Mouse (Mus musculus) CH12.LX (cell line): Measurements from ENCODE around the gene Gm10382. TPM values are rescaled to one million over a fixed set of nuclear protein-coding genes. Genes with fewer than 3 reads are reported as not detected.

Experiments used
- DNase-seq: peaks from one replicate; pipeline ENCODE4 v3.0.0-alpha.2; 2013; ENCODE audit errors: extremely low read depth
- H3K27ac ChIP-seq: 2 replicates; pipeline ENCODE4 v1.5.1; 2012; ENCODE audit warnings: low read depth, mild to moderate bottlenecking, control low read depth, moderate library complexity; ENCODE audit not compliant: insufficient read depth
- H3K27me3 ChIP-seq: replicated peaks from 2 replicates; pipeline ENCODE3; 2012; ENCODE audit warnings: inconsistent platforms
- H3K36me3 ChIP-seq, 2 experiments: replicated peaks in 1 of 2; 2 replicates each; pipeline versions ENCODE3 to v1.6.1; 2012; ENCODE audit warnings: inconsistent platforms in 1 of 2, low read length in 1 of 2, mild to moderate bottlenecking in 1 of 2, mixed read lengths in 1 of 2, moderate library complexity in 1 of 2; ENCODE audit not compliant: control insufficient read depth in 1 of 2, insufficient read depth in 1 of 2
- H3K4me1 ChIP-seq, 2 experiments: 2 replicates each; pipeline ENCODE4 v1.6.1; 2012; ENCODE audit warnings: inconsistent platforms in 1 of 2, moderate library complexity in 1 of 2; ENCODE audit not compliant: insufficient read depth in 2 of 2, control insufficient read depth in 1 of 2
- H3K4me2 ChIP-seq: 2 replicates; pipeline ENCODE4 v1.6.1; 2012; ENCODE audit warnings: low read depth, mild to moderate bottlenecking, control low read depth; ENCODE audit not compliant: poor library complexity, insufficient read depth, severe bottlenecking
- H3K4me3 ChIP-seq, 3 experiments: fragments of 150-350 bp in 1 of 3; sonication (generic) in 1 of 3; replicated peaks in 1 of 3; 2 replicates each; pipeline versions ENCODE3 to v1.5.1; 2011 to 2012; ENCODE audit warnings: low read depth in 2 of 3, low read length in 2 of 3, mild to moderate bottlenecking in 2 of 3, moderate library complexity in 2 of 3, control low read depth in 1 of 3, improper control_type of control experiment in 1 of 3, inconsistent platforms in 1 of 3, mixed read lengths in 1 of 3; ENCODE audit not compliant: poor library complexity in 1 of 3
- H3K79me2 ChIP-seq: replicated peaks from 2 replicates; pipeline ENCODE4 v1.6.1; 2012; ENCODE audit warnings: mild to moderate bottlenecking, moderate library complexity; ENCODE audit not compliant: control insufficient read depth, poor library complexity, insufficient read depth, severe bottlenecking; ENCODE audit errors: extremely low read depth
- H3K9ac ChIP-seq: 2 replicates; pipeline ENCODE4 v1.6.1; 2012; ENCODE audit warnings: low read depth, mild to moderate bottlenecking, control low read depth, moderate library complexity; ENCODE audit not compliant: insufficient read depth
- H3K9me3 ChIP-seq: replicated peaks from 2 replicates; pipeline ENCODE3; 2012; ENCODE audit warnings: low read length, inconsistent platforms, mixed read lengths
- CHD1 ChIP-seq: IDR thresholded peaks from 2 replicates; pipeline ENCODE4 v1.6.1; 2012; ENCODE audit warnings: low read depth, low read length, improper control_type of control experiment, inconsistent platforms
- CHD2 ChIP-seq: IDR thresholded peaks from 2 replicates; pipeline ENCODE4 v1.6.1; 2011; ENCODE audit warnings: low read length, improper control_type of control experiment
- CTCF ChIP-seq, 2 experiments: IDR thresholded peaks in 1 of 2; conservative IDR thresholded peaks in 1 of 2; 2 replicates each; pipeline ENCODE4 v1.5.1; 2011 to 2012; ENCODE audit warnings: low read depth in 2 of 2, low read length in 2 of 2, improper control_type of control experiment in 1 of 2, inconsistent platforms in 1 of 2, mild to moderate bottlenecking in 1 of 2, moderate library complexity in 1 of 2
- E2F4 ChIP-seq: IDR thresholded peaks from 2 replicates; pipeline ENCODE4 v1.6.1; 2011; ENCODE audit warnings: low read depth, low read length, improper control_type of control experiment; ENCODE audit not compliant: insufficient replicate concordance
- ELF1 ChIP-seq: IDR thresholded peaks from 2 replicates; pipeline ENCODE4 v1.6.1; 2014; ENCODE audit warnings: low read depth, mild to moderate bottlenecking, inconsistent platforms, low read length, improper control_type of control experiment
- EP300 ChIP-seq: IDR thresholded peaks from 2 replicates; pipeline ENCODE4 v1.6.1; 2011; ENCODE audit warnings: low read length, improper control_type of control experiment
- ETS1 ChIP-seq: conservative IDR thresholded peaks from 2 replicates; pipeline ENCODE4 v1.6.1; 2012; ENCODE audit warnings: low read depth, mild to moderate bottlenecking, inconsistent platforms, low read length, improper control_type of control experiment, moderate library complexity
- GABPA ChIP-seq: IDR thresholded peaks from 2 replicates; pipeline ENCODE4 v1.6.1; 2012; ENCODE audit warnings: low read depth, low read length, improper control_type of control experiment, inconsistent platforms; ENCODE audit not compliant: insufficient replicate concordance
- IRF4 ChIP-seq: IDR thresholded peaks from 2 replicates; pipeline ENCODE4 v1.6.1; 2014; ENCODE audit warnings: low read depth, mild to moderate bottlenecking, inconsistent platforms, low read length, improper control_type of control experiment
- JUN ChIP-seq: IDR thresholded peaks from 2 replicates; pipeline ENCODE4 v1.6.1; 2011; ENCODE audit warnings: low read depth, mild to moderate bottlenecking, low read length, improper control_type of control experiment, moderate library complexity; ENCODE audit not compliant: insufficient read depth
- JUND ChIP-seq: conservative IDR thresholded peaks from 2 replicates; pipeline ENCODE4 v1.6.1; 2011; ENCODE audit warnings: low read depth, low read length, improper control_type of control experiment
- KAT2A ChIP-seq: IDR thresholded peaks from 2 replicates; pipeline ENCODE4 v1.6.1; 2012; ENCODE audit warnings: low read length, improper control_type of control experiment, inconsistent platforms; ENCODE audit not compliant: insufficient replicate concordance
- MAFK ChIP-seq: IDR thresholded peaks from 2 replicates; pipeline ENCODE4 v1.6.1; 2011; ENCODE audit warnings: low read length, improper control_type of control experiment; ENCODE audit not compliant: insufficient replicate concordance
- MAX ChIP-seq: IDR thresholded peaks from 2 replicates; pipeline ENCODE4 v1.6.1; 2011; ENCODE audit warnings: low read length, improper control_type of control experiment
- MAZ ChIP-seq: IDR thresholded peaks from 2 replicates; pipeline ENCODE4 v1.6.1; 2012; ENCODE audit warnings: low read depth, mild to moderate bottlenecking, inconsistent platforms, low read length, improper control_type of control experiment, moderate library complexity
- MEF2A ChIP-seq: IDR thresholded peaks from 2 replicates; pipeline ENCODE4 v1.6.1; 2014; ENCODE audit warnings: low read depth, mild to moderate bottlenecking, inconsistent platforms, low read length, improper control_type of control experiment, borderline replicate concordance
- MXI1 ChIP-seq: IDR thresholded peaks from 2 replicates; pipeline ENCODE4 v1.6.1; 2011; ENCODE audit warnings: mild to moderate bottlenecking, low read depth, low read length, improper control_type of control experiment
- MYC ChIP-seq: IDR thresholded peaks from 2 replicates; pipeline ENCODE4 v1.6.1; 2011; ENCODE audit warnings: low read depth, mild to moderate bottlenecking, improper control_type of control experiment, low read length
- NRF1 ChIP-seq: IDR thresholded peaks from 2 replicates; pipeline ENCODE4 v1.6.1; 2014; ENCODE audit warnings: low read depth, mild to moderate bottlenecking, inconsistent platforms, low read length, improper control_type of control experiment, moderate library complexity
- PAX5 ChIP-seq: IDR thresholded peaks from 2 replicates; pipeline ENCODE4 v1.6.1; 2012; ENCODE audit warnings: low read length, inconsistent platforms, mixed read lengths
- POLR2A ChIP-seq: IDR thresholded peaks from 2 replicates; pipeline ENCODE4 v1.6.1; 2011; ENCODE audit warnings: low read depth, mild to moderate bottlenecking, improper control_type of control experiment, low read length
- POLR2AphosphoS2 ChIP-seq: IDR thresholded peaks from 2 replicates; pipeline ENCODE4 v1.6.1; 2011; ENCODE audit warnings: low read depth, low read length, improper control_type of control experiment
- RAD21 ChIP-seq: IDR thresholded peaks from 2 replicates; pipeline ENCODE4 v1.6.1; 2011; ENCODE audit warnings: low read depth, mild to moderate bottlenecking, low read length, improper control_type of control experiment, moderate library complexity
- RCOR1 ChIP-seq: conservative IDR thresholded peaks from 2 replicates; pipeline ENCODE4 v1.6.1; 2012; ENCODE audit warnings: low read depth, mild to moderate bottlenecking, inconsistent platforms, low read length, improper control_type of control experiment
- SMC3 ChIP-seq: IDR thresholded peaks from 2 replicates; pipeline ENCODE4 v1.6.1; 2011; ENCODE audit warnings: low read depth, low read length, improper control_type of control experiment
- TBP ChIP-seq: conservative IDR thresholded peaks from 2 replicates; pipeline ENCODE4 v1.6.1; 2011; ENCODE audit warnings: low read depth, low read length, improper control_type of control experiment
- TCF12 ChIP-seq: IDR thresholded peaks from 2 replicates; pipeline ENCODE4 v1.6.1; 2014; ENCODE audit warnings: low read depth, mild to moderate bottlenecking, inconsistent platforms, low read length, improper control_type of control experiment
- UBTF ChIP-seq: IDR thresholded peaks from 2 replicates; pipeline ENCODE4 v1.6.1; 2012; ENCODE audit warnings: low read depth, mild to moderate bottlenecking, inconsistent platforms, low read length, improper control_type of control experiment, moderate library complexity
- USF1 ChIP-seq: IDR thresholded peaks from 2 replicates; pipeline ENCODE4 v1.6.1; 2014; ENCODE audit warnings: low read depth, mild to moderate bottlenecking, inconsistent platforms, low read length, improper control_type of control experiment
- USF2 ChIP-seq: conservative IDR thresholded peaks from 2 replicates; pipeline ENCODE4 v1.6.1; 2011; ENCODE audit warnings: low read depth, low read length, improper control_type of control experiment
- ZC3H11A ChIP-seq: IDR thresholded peaks from 2 replicates; pipeline ENCODE4 v1.6.1; 2012; ENCODE audit warnings: low read depth, mild to moderate bottlenecking, inconsistent platforms, low read length, improper control_type of control experiment
- ZKSCAN1 ChIP-seq: IDR thresholded peaks from 2 replicates; pipeline ENCODE4 v1.6.1; 2012; ENCODE audit warnings: low read depth, inconsistent platforms, low read length, improper control_type of control experiment, borderline replicate concordance
- ZNF384 ChIP-seq: IDR thresholded peaks from 2 replicates; pipeline ENCODE4 v1.6.1; 2012; ENCODE audit warnings: low read depth, low read length, improper control_type of control experiment, inconsistent platforms
- dilution Hi-C: fragments of 300-500 bp; cut with MboI; formaldehyde crosslinking; loops from 2 replicates; pipeline ENCODE4 v1.14.3; 2020; ENCODE audit warnings: low sequenced_read_pairs; ENCODE audit not compliant: extremely low pct_unique_long_range_greater_than_20kb, extremely low pct_ligation_motif_present
- in situ Hi-C: fragments of 300-500 bp; cut with MboI; formaldehyde crosslinking; loops from 3 replicates; pipeline ENCODE4 v1.14.3; 2019; ENCODE audit warnings: low sequenced_read_pairs, low pct_ligation_motif_present, low pct_unique_long_range_greater_than_20kb, mixed read lengths
- polyA plus RNA-seq: library from polyadenylated mRNA; unstranded; fragments of >175 nt; gene quantifications from 2 replicates; pipeline ENCODE4 v1.2.1, GENCODE M21; 2012; ENCODE audit warnings: low read depth; ENCODE audit not compliant: insufficient read length
- total RNA-seq, 2 experiments: library from RNA; depleted of rRNA; stranded (reverse); fragments of 300-350 nt in 1 of 2; fragments of >200 nt in 1 of 2; gene quantifications; 2 replicates each; pipeline ENCODE4 v1.2.3; 2012 to 2014

Gm10382 gene
- total and polyA plus RNA-seq, 3 experiments, result 0.59 to 1.1 TPM; not detected in 1

GRCm38 (mm10) chr5:125368156-125368555 lies 21.0 kb upstream of the Gm10382 start:
- Histone ChIP-seq H3K79me2 (no peaks in the 10 kb centered on the region), H3K27ac (no peak overlapping the region), H3K27me3 (no peaks in the 10 kb centered on the region), H3K9me3 (peaks cover 13% of the 10 kb centered on the region), H3K4me2 (no peak overlapping the region), H3K4me3 (no peak overlapping the region), H3K36me3 (no peaks in the 10 kb centered on the region), H3K4me1 (peaks cover 0 to 4% of the 10 kb centered on the region in 2 experiments; a peak in 1 of 4 replicates), H3K9ac (no peak overlapping the region)
- in situ Hi-C loops (no loop called here), dilution Hi-C loops (no loop called here)
- TF ChIP-seq CHD2 (no peak), ZNF384 (peak; percentile 68; the same call in 1 of the 2 replicates), POLR2AphosphoS2 (no peak), USF2 (no peak), USF1 (peak; percentile 23; the same call in 1 of the 2 replicates)
- no peak for DNase-seq

- peaks cover 15% of the 10 kb centered on the region for H3K9me3 ChIP-seq
- no peak overlapping the region for H3K4me3 ChIP-seq
- no peaks in the 10 kb centered on the region for H3K27me3 ChIP-seq
- H3K36me3 ChIP-seq, result no peaks in the 10 kb centered on the region
- peaks cover 0 to 4% of the 10 kb centered on the region in 2 experiments; a peak in 1 of 4 replicates for H3K4me1 ChIP-seq
- peak; percentile 86 for DNase-seq
- dilution Hi-C loops, result no loop called here
- in situ Hi-C loops, result no loop called here
- H3K79me2 ChIP-seq, result no peaks in the 10 kb centered on the region
- no peak overlapping the region for H3K27ac ChIP-seq
- H3K9ac ChIP-seq, result no peak overlapping the region
- H3K4me2 ChIP-seq, result no peak overlapping the region
- TF ChIP-seq JUND, result no peak
- no peak for TF ChIP-seq CHD2
- TF ChIP-seq RAD21, result peak; percentile 85
- TF ChIP-seq MAFK, result no peak
- no peak for TF ChIP-seq PAX5
- TF ChIP-seq CHD1, result no peak
- TF ChIP-seq MEF2A, result no peak
- no peak for TF ChIP-seq MXI1
- no peak; the same call in 1 of the 2 replicates for TF ChIP-seq IRF4
- peak; percentile 20; the same call in 1 of the 2 replicates for TF ChIP-seq ZNF384
- TF ChIP-seq ETS1, result no peak
- no peak for TF ChIP-seq RCOR1
- TF ChIP-seq TBP, result no peak
- TF ChIP-seq ZKSCAN1, result no peak
- TF ChIP-seq USF1, result no peak
- no peak for TF ChIP-seq UBTF
- TF ChIP-seq CTCF (conservative IDR thresholded peaks at IDR 0.05 in 1 of 2, IDR thresholded peaks at IDR 0.05 in 1 of 2; ENCODE audit: low read depth in 2 of 2, low read length in 2 of 2), result peak; percentile 26 to 88; a peak in 2 of 4 replicates
- TF ChIP-seq EP300, result no peak
- TF ChIP-seq TCF12, result no peak
- no peak for TF ChIP-seq JUN
- TF ChIP-seq ELF1, result no peak
- TF ChIP-seq ZC3H11A, result no peak
- TF ChIP-seq NRF1, result no peak
- TF ChIP-seq POLR2A, result no peak
- no peak for TF ChIP-seq POLR2AphosphoS2
- no peak for TF ChIP-seq MAZ
- TF ChIP-seq SMC3, result peak; percentile 82
- no peak for TF ChIP-seq E2F4
- peak; percentile 47; the same call in 1 of the 2 replicates for TF ChIP-seq MYC
- TF ChIP-seq MAX, result no peak
- no peak for TF ChIP-seq KAT2A
- no peak for TF ChIP-seq GABPA
Measured at GRCm38 (mm10) chr5:125368568-125368967, 20.6 kb upstream of the Gm10382 start.
